Mouse (Mus musculus) heart, adult 2 months (tissue): ENCODE results near the gene Ank3. TPM values are rescaled to one million over a fixed set of nuclear protein-coding genes. Genes with fewer than 3 reads are reported as not detected.

ENCODE experiments used
- DNase-seq, 2 experiments: peaks; one replicate each; pipeline ENCODE4 v3.0.0; 2021
- H3K27ac ChIP-seq: fragments of 200-600 bp; 2 replicates; pipeline ENCODE4 v1.8.1; 2022
- H3K27me3 ChIP-seq: fragments of 200-500 bp; 2 replicates; pipeline ENCODE4 v1.6.1; 2012; ENCODE audit warnings: mild to moderate bottlenecking, low read length, inconsistent platforms, mixed read lengths; ENCODE audit not compliant: control insufficient read depth, insufficient read depth
- H3K36me3 ChIP-seq: fragments of 200-500 bp; 2 replicates; pipeline ENCODE4 v1.6.1; 2012; ENCODE audit warnings: low read length, inconsistent platforms; ENCODE audit not compliant: control insufficient read depth, insufficient read depth
- H3K4me1 ChIP-seq: fragments of 200-500 bp; 2 replicates; pipeline ENCODE4 v1.6.1; 2011; ENCODE audit warnings: low read length; ENCODE audit not compliant: control insufficient read depth, insufficient read depth
- H3K4me3 ChIP-seq: fragments of 200-600 bp; 2 replicates; pipeline ENCODE4 v1.8.1; 2022
- H3K79me2 ChIP-seq: fragments of 200-500 bp; replicated peaks from 2 replicates; pipeline ENCODE4 v1.6.1; 2012; ENCODE audit warnings: mild to moderate bottlenecking, inconsistent platforms, low read length, moderate library complexity, mixed read lengths; ENCODE audit not compliant: control insufficient read depth, insufficient read depth
- H3K9ac ChIP-seq: fragments of 200-500 bp; 2 replicates; pipeline ENCODE4 v1.6.1; 2012; ENCODE audit warnings: low read depth, mild to moderate bottlenecking, control low read depth, inconsistent platforms, low read length, mixed read lengths
- CTCF ChIP-seq: fragments of 200-600 bp; IDR thresholded peaks from 2 replicates; pipeline ENCODE4 v1.8.1; 2022; ENCODE audit warnings: antibody characterized with exemption, mild to moderate bottlenecking, moderate library complexity
- EP300 ChIP-seq: fragments of 200-500 bp; IDR thresholded peaks from 2 replicates; pipeline ENCODE4 v1.6.1; 2011; ENCODE audit warnings: low read depth, low read length, control low read depth; ENCODE audit not compliant: insufficient read depth
- POLR2A ChIP-seq: fragments of 200-500 bp; IDR thresholded peaks from 2 replicates; pipeline ENCODE4 v1.6.1; 2011; ENCODE audit warnings: mild to moderate bottlenecking, low read depth, low read length, control low read depth; ENCODE audit not compliant: insufficient read depth
- WGBS: fragments of 180-500 bp; shearing (Covaris S2); methylation state at CpG from one replicate; pipeline ENCODE4 v1.1.7; 2018; 5-methylcytosine and 5-hydroxymethylcytosine counted together
- intact Hi-C: fragments of 180-260 bp; cut with DNase I; formaldehyde crosslinking; loops from one replicate; pipeline ENCODE4 v1.15.1; 2025
- polyA plus RNA-seq: library from polyadenylated mRNA; depleted of rRNA; stranded (reverse); fragments of >200 nt; gene quantifications from 2 replicates; pipeline ENCODE4 v1.2.3, GENCODE M21; 2012
- total RNA-seq, 2 experiments: library from RNA; stranded (reverse); gene quantifications; 2 replicates each; pipeline ENCODE4 v1.2.3; 2021

Ank3 gene
- total and polyA plus RNA-seq, 3 experiments: 16.8 to 80.3 (median 64.6) TPM

GRCm38 (mm10) chr10:69979636-69980035, 581.1 kb downstream of the Ank3 start:
- no peaks in the 10 kb centered on the region for H3K79me2 ChIP-seq
- no peak overlapping the region for H3K4me3 ChIP-seq
- intact Hi-C loops: no loop called here
- 94% methylated on average over 2 of the region's 2 CpGs for WGBS
- TF ChIP-seq EP300 (no peak), POLR2A (no peak), CTCF (no peak)
- no peaks in the 10 kb centered on the region for H3K27me3 ChIP-seq
- no peaks in the 10 kb centered on the region for H3K4me1 ChIP-seq
- no peak for DNase-seq
- no peak overlapping the region for H3K9ac ChIP-seq
- H3K27ac ChIP-seq: no peak overlapping the region
- H3K36me3 ChIP-seq: no peaks in the 10 kb centered on the region

GRCm38 (mm10) chr10:69981386-69982097, 583.0 kb downstream of the Ank3 start:
- Histone ChIP-seq H3K27me3 (no peaks in the 10 kb centered on the region), H3K27ac (no peak overlapping the region), H3K79me2 (no peaks in the 10 kb centered on the region), H3K4me3 (no peak overlapping the region), H3K9ac (no peak overlapping the region), H3K36me3 (no peaks in the 10 kb centered on the region), H3K4me1 (no peaks in the 10 kb centered on the region)
- no peak for DNase-seq
- TF ChIP-seq POLR2A: no peak
- no peak for TF ChIP-seq CTCF
- TF ChIP-seq EP300: no peak
- intact Hi-C loops: no loop called here
- 71% methylated on average over 21 of the region's 21 CpGs for WGBS

GRCm38 (mm10) chr10:69982701-69983100, 584.1 kb downstream of the Ank3 start:
- intact Hi-C loops: no loop called here
- H3K4me1 ChIP-seq: no peaks in the 10 kb centered on the region
- H3K36me3 ChIP-seq: no peaks in the 10 kb centered on the region
- 84% methylated on average over 4 of the region's 4 CpGs for WGBS
- H3K27ac ChIP-seq: no peak overlapping the region
- H3K27me3 ChIP-seq: no peaks in the 10 kb centered on the region
- no peak for TF ChIP-seq EP300
- no peak for TF ChIP-seq POLR2A
- no peak for TF ChIP-seq CTCF
- H3K79me2 ChIP-seq: no peaks in the 10 kb centered on the region
- no peak for DNase-seq
- H3K9ac ChIP-seq: no peak overlapping the region
- no peak overlapping the region for H3K4me3 ChIP-seq

GRCm38 (mm10) chr10:69987496-69987895, 588.9 kb downstream of the Ank3 start:
- DNase-seq: no peak
- Histone ChIP-seq H3K4me1 (no peaks in the 10 kb centered on the region), H3K79me2 (no peaks in the 10 kb centered on the region), H3K27ac (no peak overlapping the region), H3K4me3 (no peak overlapping the region), H3K27me3 (no peaks in the 10 kb centered on the region), H3K9ac (no peak overlapping the region), H3K36me3 (no peaks in the 10 kb centered on the region)
- WGBS: 91% methylated on average over 11 of the region's 11 CpGs
- TF ChIP-seq EP300: no peak
- no peak for TF ChIP-seq CTCF
- TF ChIP-seq POLR2A: no peak
- intact Hi-C loops: no loop called here

- 58% methylated on average over 8 of the region's 8 CpGs for WGBS
- Histone ChIP-seq H3K4me3 (no peak overlapping the region), H3K27ac (no peak overlapping the region), H3K9ac (no peak overlapping the region), H3K36me3 (no peaks in the 10 kb centered on the region), H3K79me2 (no peaks in the 10 kb centered on the region), H3K4me1 (no peaks in the 10 kb centered on the region), H3K27me3 (no peaks in the 10 kb centered on the region)
- TF ChIP-seq CTCF (no peak), EP300 (no peak), POLR2A (no peak)
- no peak for DNase-seq
- intact Hi-C loops: no loop called here
Observed at GRCm38 (mm10) chr10:69997082-69997481, 598.5 kb downstream of the Ank3 start.

GRCm38 (mm10) chr10:70004058-70004457, 605.5 kb downstream of the Ank3 start:
- no peak overlapping the region for H3K27ac ChIP-seq
- WGBS: 84% methylated on average over 5 of the region's 5 CpGs
- H3K79me2 ChIP-seq: no peaks in the 10 kb centered on the region
- TF ChIP-seq EP300 (no peak), POLR2A (no peak), CTCF (peak; percentile 53)
- no peaks in the 10 kb centered on the region for H3K4me1 ChIP-seq
- H3K4me3 ChIP-seq: no peak overlapping the region
- no peak overlapping the region for H3K9ac ChIP-seq
- no peaks in the 10 kb centered on the region for H3K27me3 ChIP-seq
- intact Hi-C loops: no loop called here
- no peak for DNase-seq
- no peaks in the 10 kb centered on the region for H3K36me3 ChIP-seq
